Mouse (Mus musculus): ENCODE measurements around the gene Dock8.
A peak's percentile ranks its signal among the peaks of the same experiment; 100 is the strongest.

The Dock8 gene

DNA sequence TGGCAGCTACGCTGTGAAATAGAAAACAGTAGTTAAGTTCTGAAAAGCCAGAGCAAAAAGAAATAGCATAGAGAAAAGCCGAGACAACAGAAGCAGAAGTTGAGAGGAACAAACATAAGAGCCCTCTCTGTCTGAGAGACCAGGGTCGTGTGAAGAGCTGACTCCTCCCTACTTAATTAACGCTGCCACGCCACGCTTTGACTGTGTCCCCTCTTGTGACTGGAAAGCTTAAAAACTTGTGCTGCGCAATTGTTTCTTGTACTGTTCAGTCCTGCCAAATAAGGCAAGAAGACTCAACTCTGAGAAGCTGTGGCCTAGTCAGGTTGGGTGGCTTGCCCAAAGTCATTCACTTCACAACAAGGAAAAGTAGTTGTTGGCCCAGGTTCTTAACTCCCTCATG lies 184.7 kb downstream of the Dock8 start:
- DNase-seq (ENCODE audit: low spot score in 2 of 2), result peak; percentile 30 to 33

DNA sequence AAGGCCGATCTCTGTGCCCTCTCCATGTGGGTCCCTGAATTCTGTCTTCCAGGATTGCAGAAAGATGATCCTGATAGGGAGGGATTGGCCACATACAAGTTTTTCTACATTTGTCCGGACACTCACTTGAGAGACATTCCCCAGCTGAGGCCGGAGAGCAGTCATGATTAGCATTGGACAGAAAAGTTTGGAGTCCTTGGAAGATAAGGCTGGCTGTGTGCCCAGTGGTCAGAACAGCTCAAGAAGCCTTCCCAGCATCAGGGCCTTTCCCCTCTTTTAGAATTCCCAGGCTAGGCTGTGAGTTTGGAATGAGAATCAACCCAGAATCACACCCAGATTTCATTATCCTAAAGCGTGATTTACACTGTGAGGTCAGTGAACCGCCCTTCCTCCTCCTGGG lies 187.0 kb downstream of the Dock8 start:
- DNase-seq (ENCODE audit: low spot score in 2 of 2), result no peak

DNA sequence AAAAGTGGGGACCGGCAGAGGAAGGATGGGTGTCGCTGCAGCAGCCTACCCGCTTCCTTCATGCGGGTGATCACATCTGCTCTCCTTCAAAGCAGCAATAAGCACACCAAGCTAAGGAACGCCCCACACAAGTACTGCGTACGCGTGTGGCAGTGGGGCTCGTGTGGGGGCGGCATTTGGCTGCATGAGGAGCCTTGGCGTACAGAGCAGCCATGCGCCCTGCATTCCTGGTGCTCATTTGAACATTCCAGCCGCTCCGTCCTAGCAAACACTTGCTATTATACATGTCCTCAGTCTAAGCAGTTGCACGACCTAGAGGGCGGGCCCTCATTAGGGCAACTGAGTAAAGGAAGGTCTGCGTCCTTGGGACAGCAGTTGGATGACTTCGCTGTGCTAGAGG lies 188.3 kb downstream of the Dock8 start:
- DNase-seq (ENCODE audit: low spot score in 2 of 2), result peak in 1 of 2 experiments; percentile 25

DNA sequence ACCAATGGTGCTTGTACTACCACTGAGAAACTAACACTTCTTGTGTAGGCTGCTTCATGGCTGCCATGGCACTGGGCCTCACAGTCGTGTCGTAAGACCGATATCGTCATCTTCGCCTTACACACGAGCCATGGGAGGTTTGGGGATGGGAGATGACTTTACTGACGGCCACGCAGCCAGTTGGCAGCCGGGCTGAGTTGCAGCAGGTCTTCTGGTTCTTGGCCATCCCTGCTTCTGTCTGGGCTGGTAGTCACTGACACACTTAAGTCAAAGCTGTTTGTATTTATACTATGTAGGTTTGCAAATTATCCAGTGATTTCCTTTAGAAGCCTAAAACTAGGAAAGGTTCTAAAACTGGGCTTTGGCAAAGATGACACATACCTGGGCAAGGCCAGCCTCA lies 194.4 kb downstream of the Dock8 start:
- no peak for DNase-seq (ENCODE audit: low spot score in 2 of 2)

DNA sequence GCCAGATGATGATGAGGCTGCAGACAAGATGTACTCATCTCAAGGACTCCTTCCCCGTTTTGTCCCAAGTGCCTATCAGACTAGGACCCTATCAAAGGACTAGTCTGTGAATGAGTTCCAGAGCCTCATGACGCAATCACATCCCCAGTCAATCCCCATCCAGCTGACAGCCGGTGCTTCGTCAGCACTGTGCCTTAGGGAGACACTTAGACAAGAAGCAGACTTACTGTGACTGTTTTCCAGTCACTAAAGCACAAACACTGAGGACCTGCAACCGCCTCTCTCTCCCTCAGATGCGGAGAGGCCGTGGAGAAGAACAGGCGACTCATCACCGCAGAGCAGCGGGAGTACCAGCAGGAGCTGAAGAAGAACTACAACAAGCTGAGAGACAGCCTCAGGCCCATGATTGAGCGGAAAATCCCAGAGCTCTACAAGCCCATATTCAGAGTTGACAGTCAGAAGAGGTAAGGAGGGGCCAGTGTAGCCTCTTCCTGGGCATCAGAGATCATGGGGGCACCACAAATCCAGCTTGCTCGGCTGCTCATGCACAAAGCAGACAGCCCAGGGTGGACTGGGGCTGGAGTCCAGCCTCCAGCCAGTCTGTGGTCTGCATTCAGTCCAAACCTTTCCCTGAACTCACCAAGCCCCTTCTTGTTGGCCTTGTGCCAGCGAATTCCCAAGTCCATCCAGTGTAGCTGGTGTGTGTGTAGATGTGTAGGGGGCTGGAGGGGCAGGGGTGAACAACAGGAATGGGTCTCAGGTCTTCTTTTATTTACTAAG lies 200.9 kb downstream of the Dock8 start:
- DNase-seq (ENCODE audit: low spot score in 2 of 2), result no peak

DNA sequence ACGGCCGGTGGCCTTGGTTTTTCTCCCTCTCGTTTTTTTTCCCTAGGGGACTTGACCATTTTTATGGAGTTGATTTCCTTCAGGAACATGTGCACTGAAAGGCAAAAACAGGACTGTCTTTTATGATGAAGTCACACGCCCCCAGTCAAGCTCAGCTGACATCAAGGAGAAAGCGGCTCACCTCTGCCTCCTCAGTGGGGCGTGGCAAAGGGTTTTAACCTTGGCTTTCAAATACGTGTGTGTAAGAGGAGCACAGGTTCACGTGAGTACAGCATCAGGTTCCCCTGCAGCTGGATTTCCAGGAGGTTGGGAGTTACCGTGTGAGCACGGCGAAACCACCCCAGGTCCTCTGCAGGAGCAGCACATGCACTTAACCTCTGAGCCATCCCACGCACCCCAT lies 203.7 kb downstream of the Dock8 start:
- DNase-seq (ENCODE audit: low spot score in 2 of 2), result no peak

DNA sequence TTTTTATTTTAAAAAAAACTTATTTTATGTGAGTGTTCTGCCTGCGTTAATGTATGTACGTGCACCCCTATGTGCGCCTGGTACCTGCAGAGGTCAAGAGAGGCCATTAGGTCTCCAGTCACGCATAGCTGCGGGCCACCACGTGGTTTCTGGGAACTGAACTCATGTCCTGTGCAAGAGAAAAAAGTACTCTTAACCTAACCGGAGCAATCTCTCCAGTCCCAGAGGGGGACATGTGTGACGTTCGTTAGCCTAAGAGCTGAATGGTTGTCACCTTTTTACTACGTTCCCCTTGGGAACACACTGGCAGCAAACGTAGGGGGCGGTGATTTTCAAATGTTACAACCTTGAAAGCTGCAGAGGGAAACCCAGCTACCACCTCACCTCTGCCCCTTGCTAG lies 207.6 kb downstream of the Dock8 start:
- no peak for DNase-seq (ENCODE audit: low spot score in 2 of 2)

DNA sequence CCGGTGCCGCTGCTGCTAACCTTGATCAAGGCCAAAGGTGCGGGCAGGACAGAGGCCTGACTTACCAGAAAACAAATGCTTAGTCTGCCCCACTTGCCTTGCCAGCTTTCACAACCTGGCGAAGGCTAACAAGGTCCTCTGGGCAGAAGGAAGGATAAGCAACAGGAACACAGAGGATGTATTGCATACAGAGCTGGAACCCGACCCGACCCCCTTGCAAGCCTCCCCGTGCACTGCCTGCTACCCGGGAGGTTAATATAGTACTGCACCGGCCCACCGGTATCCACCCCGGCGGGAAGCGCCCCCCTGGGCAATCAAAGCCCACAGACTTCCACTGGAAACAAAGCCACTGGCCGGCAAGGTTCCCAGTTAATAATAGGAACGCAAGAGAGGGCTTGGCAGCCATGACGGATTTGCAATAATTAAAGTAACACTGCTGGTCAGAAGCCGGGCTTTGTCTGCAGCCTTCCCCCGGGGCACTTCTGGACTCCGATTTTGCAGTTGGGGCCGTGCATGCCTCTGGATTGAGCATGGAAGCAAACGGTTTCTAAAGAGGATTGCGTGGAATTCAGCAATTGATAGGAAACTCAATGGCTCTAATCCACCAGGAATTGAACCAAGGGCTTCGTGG lies 208.5 kb downstream of the Dock8 start:
- DNase-seq (ENCODE audit: low spot score in 2 of 2), result peak; percentile 28 to 32

DNA sequence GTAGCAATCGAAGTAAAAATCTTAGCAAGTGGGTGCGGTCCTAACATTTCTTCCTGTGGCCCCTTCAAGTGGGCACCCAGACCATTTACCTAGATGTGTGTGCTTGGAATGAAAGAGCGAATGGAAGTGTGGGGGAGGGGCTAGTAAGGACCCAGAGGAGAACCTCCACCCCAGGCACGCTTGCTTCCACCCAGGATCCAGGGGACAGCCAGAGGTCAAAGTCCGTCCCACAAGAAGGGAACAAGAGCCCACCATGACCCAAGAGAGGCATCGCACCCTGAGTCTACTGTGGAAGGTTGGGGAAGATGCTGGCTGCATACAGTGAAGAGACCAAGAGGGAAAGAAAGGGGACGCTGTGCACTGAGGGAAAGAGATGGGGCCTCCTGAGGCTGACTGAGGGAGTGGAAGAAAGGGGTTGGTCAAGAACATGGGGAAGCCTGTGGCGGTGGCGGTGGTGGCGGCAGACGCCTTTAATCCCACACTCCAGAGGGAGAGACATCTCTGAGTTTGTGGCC lies 209.3 kb downstream of the Dock8 start:
- DNase-seq (ENCODE audit: low spot score in 2 of 2), result no peak

DNA sequence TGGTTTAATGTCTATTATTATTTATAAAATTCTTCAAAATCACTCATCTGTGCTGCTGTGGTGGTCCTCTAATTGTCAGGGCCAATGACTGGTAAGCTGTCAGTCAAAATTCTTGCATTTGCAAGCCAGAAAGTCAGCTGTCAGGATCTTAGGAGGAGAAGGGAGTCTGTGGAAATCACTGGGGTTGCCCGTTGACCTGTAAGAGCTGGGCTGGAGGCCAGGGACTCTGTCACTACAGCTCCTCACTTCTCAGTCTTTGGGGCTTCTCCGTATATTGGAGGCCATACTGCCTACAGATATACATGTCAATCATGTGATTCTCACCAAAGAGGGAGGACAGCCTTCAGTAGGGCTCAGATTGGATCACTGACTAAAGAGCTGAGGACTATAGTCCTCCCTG lies 221.3 kb downstream of the Dock8 start:
- no peak for DNase-seq (ENCODE audit: low spot score in 2 of 2)

DNA sequence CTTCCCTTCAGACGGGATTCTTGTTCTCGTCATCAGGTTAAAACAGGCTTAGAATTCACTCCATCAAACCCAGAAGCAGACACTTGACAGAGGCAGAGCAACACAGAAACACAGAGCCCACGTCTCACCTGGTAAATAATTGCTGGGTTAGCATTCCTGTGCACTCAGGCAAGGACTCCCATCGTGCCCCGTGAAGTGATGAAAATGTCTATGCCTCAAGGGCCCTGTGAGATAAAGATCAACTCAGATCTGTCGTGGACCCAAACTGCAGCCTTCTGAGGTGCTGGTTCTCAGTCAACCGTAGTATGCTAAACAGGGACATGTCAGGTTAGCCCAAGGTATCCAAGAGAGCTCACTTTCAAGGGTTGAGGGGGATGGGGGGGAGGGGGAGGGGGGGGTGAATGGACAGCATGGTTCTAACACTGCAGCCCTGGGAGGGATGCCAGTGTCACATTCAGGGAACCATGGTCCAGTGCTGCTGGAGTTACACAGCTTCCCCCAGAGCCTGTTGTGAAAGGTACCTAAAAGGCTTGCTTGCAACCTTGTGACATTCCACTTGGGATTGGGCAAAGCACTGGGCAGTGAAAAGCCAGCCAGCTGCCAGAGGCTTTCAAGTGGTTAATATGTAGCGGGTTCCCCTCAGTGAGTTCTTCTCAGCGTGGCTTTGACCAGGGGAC lies 222.8 kb downstream of the Dock8 start:
- DNase-seq (ENCODE audit: low spot score in 2 of 2), result no peak

DNA sequence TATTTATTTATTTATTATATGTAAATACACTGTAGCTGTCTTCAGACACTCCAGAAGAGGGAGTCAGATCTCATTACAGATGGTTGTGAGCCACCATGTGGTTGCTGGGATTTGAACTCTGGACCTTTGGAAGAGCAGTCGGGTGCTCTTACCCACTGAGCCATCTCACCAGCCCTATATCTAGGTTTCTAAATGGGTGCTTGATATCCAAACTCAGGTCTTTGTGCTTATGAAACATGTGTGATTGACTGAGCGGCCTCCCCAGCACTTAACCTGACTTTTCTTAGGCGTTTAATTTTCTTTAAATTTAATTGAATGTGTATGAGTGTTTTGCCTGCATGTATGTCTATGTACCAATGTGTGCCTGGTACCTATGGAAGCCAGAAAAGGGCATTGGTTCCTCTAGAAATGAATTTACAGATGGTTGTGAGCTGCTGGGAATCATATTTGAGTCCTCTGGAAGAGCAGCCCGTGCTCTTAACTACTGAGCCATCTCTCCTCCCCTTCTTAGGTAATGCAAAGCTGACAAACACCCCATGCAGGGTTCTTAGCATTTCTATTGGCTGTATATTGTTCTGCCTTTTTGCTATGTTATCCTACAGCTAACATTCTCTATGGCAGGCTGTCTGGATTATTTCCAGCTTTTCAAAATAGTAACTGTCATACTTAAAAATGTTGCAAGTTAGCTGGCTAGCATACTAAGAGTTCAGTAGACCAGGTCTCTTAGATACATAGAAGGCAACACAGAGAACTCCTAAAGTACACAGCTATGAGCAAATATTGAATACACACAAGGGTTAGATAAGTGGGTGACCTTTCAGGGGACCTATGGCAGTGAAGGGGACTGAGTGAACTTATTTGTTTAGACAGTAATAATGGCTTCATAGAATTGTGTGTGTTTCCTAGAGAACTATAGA lies 231.0 kb downstream of the Dock8 start:
- no peak for DNase-seq (ENCODE audit: low spot score in 2 of 2)

DNA sequence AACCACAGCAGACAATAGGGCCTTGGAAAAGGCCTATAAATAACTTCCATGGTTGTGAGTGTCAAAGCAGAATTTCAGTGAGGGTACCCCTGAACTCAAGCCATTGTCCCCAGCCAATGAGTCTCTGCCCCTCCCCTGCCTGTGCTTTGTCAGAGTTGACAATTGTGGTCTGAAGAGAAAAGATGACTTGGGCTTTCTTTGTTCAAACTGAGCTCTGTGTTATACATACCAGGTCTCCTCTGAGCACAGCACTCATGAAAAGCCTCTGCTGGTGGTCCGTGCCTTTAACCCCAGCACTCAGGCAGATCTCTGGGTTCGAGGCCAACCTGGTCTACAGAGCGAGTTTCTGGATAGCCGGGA lies 231.6 kb downstream of the Dock8 start:
- DNase-seq (ENCODE audit: low spot score in 2 of 2), result no peak

DNA sequence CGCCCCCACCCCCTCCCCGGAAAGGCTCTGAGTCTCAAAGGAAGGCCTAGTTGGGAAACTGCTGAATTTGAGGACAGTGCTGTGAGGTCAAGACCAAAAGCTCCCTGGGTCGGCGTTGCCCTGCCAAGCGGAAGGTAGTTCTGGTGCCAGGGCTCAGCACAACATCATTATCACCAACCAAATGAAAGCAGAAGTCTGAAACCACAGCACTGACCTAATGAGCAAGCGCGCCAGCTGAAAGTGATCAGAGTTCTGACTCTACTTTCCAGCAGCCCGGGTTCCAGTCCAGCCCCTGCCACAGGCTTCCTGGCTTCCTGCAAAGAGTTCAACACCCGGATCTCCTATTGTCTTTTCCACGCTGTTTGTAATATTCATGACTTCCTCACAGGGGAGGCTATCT lies 232.7 kb downstream of the Dock8 start:
- peak in 1 of 2 experiments; percentile 29 for DNase-seq (ENCODE audit: low spot score in 2 of 2)

DNA sequence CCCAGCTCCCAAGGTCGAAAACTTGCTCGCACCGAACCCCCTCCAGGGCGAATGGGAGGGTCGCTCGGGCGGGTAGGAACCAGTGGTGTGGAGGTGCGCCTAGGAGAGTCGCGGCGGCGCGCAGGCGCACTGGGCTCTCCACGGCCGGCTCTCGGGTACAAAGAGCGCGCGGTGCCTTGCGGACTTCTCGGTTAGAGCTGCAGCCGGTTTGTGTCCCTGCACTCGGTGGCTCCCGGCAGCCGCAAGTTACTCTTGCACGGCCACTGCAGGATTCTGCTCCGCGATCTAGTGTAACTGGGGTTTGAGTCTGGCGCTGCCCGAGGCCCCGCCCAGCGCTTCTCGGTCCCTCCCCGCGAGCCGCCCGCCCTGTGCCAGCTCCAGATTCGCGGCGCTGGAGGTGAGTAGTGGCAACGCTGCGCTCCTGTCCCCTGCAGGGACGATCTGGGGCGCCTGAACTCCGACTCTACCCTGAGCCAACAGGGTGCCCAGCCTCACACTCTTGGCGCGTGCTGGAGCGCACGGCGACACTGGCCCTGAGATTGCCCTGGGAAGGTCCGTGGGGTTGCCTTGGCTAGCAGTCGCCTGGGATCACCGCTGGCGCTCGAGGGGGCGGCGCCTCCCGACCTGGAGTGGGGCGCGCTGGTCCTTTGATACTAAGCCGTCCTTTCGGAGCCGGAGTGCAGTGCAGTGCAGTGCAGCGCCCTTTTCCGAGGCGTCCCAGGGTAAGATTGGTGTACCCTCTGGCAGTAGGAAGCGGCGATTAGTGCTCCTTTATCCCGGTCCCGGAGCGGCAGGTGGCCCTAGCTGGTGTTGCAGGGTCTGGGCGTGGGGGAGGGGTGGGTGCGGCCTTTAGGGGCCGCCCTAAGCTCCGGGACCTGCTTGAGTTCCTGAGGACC lies 237.5 kb downstream of the Dock8 start, which contains the start of gene Kank1:
Gene Kank1 (plus strand): TSS at position 380 of the 896 bp plus-strand sequence.
- DNase-seq (ENCODE audit: low spot score in 2 of 2), result peak; percentile 51 to 57

DNA sequence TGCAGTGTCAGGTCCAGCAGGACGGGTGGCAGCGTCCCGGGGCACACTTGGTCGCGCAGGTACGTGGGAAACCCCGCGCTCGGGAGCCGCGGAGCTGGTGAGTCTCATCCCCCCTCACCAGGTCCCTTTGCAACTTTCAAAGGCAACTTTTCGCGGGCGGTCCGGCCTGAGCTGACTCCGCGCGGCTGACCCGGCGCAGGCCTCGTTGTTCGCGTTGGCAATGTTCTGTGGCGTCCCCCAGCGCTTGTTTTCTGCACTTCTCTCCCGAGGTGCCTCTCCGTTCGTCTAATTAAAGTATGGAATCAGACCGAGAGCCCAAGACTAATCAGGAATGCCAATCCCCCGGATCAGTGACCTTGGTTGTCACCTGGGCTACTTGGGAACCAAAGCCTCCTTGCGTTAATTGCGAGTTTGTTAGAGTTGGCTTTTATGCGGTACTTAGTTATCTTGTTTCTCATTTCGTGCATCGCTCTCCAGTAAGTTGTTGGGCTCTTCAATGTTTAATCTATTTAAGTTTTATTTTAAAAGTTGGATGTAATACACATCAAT lies 238.2 kb downstream of the Dock8 start:
- peak; percentile 38 to 56 for DNase-seq (ENCODE audit: low spot score in 2 of 2)

DNA sequence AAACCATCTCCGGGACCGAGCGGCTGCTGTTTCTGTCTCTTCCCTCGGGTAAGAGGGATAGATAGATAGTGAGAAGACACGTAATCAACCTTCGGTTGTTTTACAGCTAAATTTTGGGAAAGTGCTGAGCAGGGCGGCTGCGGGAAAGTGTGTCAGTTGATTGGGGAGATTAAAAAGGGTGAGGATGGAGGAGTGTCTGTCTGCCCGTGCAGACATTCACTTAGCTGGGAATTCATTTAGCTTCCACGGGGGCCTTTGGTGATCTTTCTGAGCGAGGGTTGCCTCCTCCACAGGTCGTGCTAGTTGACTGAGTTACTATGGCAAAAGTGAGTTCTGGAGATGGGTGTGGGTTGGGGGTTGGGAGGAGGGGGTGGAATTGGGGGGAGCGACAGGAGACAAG lies 238.8 kb downstream of the Dock8 start:
- no peak for DNase-seq (ENCODE audit: low spot score in 2 of 2)

DNA sequence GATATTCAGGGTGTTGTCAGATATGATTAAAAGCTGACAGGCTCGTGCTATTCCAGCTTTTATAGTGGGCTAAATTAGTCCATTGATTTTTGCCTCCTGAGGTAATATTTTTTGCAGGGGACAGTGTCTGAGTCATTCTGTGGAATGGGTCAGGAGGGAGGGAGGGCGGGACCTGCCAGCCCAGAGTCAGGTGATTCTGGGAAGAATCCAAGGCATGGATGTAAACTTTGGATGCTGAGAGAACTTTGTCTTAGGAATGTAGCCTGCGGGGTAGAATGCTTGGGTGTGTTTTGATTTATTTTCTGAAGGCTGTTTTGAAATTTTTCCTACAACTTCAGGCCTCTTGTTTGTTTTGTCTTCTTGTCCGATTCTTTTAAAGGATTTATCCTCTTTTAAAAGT lies 244.2 kb downstream of the Dock8 start:
- no peak for DNase-seq (ENCODE audit: low spot score in 2 of 2)

DNA sequence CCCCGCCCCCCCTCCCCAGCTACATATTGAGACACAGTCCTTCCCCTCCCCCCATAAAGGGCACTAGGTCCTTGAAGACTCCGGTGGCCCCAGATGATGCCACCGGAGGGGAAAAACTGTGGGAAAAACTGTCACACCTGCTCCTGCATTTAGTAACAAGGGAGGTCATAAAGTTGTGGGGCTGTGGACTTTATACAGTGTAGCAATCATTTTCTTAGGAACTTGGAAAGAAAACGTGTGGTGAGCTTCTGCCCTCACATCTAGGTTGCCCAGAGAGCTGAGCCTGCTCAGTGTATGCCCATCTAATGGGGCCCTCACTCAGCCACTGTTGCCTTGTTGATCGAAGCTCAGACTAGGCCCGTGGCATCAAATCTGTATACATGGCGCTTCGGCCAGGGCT lies 246.7 kb downstream of the Dock8 start:
- DNase-seq (ENCODE audit: low spot score in 2 of 2), result no peak

DNA sequence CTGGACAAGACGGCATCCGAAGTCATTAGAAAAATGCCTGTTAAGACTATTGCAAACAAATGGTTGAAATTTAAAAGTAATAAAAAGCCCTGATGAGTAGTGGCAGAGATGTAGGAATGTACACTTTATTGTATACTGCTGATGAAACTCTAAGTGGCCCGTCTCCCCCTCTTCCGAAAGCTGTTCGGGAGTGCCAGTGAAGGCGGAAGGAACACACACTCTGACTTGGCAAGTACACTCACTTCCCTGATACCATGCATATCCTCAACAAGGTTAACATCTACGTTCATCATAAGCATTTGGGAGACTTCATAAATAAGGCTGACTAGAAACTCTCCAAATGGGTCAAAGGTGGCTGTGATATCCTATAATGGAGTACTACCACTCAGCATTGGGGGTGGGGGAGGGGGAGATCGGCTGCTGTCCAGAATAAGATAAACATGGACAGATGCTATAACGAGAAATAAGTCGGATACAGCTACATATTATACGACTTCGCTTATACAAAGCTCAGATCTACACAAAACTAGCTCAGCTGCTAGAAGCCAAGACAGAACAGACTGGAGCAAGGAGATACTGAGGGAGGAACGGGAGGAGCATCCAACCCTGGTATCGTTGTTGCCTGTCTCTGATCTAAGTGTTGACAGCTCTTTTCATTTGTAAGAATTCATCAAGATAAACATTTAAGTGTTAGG lies 248.7 kb downstream of the Dock8 start:
- no peak for DNase-seq (ENCODE audit: low spot score in 2 of 2)

All from right cerebral cortex, postnatal 10 days (tissue).